Mouse (Mus musculus): ENCODE data around the gene Yipf3.
A peak's percentile ranks its signal among the peaks of the same experiment; 100 is the strongest.

Yipf3 gene

GRCm38 (mm10) chr17:46247512-46248188, at the start of gene Yipf3, which contains the start of gene Polr1c:
Gene Yipf3, plus strand, starts transcription at chr17:46248080.
Gene Polr1c, minus strand, starts transcription at chr17:46248054.
- DNase-seq (ENCODE audit: low spot score) = peak; percentile 88

- no peak for DNase-seq (ENCODE audit: low spot score)
These were observed 46.7 kb upstream of the Yipf3 start for GRCm38 (mm10) chr17:46201151-46201550.

DNA sequence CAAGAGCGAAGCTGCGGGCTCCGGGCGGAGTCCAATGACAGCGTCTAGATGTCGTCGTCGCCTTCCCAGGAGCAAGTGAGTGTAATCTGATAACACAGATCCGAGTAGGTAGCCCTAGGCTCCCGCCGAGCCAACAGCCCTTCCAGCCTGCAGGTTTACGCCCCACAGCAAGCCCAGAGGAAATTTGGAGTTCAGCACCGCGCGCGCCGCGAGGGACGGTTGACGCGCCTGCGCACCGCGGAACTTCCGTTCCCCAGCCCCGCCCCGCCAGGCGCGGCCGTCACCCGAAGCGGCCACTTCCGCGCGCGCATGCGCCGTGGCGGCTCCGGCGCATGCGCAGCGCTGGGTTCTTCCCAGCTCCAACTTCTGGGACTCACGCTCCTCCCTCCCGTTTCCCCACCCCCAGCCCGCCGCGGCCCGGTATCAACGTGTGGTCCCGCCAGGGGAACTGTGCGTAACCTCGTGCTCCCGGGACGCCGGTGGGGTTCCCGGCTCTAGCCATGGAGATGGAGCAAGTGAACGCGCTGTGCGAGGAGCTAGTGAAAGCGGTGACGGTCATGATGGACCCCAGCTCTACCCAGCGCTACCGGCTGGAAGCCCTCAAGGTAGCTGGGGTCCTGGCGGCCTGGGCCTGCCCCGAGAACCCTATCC, 45.3 kb upstream of the Yipf3 start, which contains the start of the genes Polh and Xpo5:
Polh (minus strand) TSS at position 225 of the 651 bp plus-strand sequence.
Xpo5 (plus strand) TSS at position 362 of the 651 bp plus-strand sequence.
- peak; percentile 86 for DNase-seq (ENCODE audit: low spot score)

GRCm38 (mm10) chr17:46203078-46203477, 44.8 kb upstream of the Yipf3 start:
- no peak for DNase-seq (ENCODE audit: low spot score)

DNA sequence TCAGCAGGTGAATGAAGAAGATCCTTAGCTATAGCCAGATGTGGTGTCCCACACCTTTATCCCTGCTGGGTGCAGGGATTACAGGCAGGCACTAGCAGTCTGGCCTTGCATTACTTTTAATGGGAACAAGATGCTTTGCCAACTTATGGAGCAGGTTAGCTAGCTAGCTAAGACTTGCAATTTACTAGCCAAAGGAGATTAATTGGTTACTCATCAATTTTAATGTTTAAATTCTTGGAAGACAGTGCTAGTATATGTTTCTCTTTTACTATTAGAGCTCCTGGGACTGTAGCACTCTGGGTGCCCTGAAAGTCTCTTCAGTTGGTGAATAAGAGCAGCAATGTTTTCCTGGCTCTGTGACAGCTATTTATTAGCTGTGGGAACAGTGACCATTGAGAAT, 41.2 kb upstream of the Yipf3 start:
- DNase-seq (ENCODE audit: low spot score) = no peak

GRCm38 (mm10) chr17:46210550-46210949, 37.3 kb upstream of the Yipf3 start:
- no peak for DNase-seq (ENCODE audit: low spot score)

DNA sequence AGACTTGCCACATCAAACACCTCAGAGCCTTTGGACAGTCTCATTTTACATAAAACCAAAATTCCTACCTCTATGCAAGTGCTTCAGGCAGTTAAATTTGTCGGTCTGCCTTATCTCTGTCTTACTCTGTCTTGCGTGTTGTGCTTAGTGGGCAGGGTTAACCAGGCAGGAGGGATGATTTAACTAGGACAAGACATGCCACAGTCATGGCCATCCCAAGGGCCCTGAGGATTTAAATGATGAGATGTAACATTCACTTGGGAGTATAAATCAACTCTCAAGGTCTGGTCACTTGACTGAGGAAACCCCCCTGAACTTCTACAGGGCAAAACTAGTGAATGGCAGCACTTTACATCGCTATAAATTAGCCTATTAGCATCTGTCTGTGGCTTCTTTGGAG, 26.3 kb upstream of the Yipf3 start:
- DNase-seq (ENCODE audit: low spot score) = no peak

DNA sequence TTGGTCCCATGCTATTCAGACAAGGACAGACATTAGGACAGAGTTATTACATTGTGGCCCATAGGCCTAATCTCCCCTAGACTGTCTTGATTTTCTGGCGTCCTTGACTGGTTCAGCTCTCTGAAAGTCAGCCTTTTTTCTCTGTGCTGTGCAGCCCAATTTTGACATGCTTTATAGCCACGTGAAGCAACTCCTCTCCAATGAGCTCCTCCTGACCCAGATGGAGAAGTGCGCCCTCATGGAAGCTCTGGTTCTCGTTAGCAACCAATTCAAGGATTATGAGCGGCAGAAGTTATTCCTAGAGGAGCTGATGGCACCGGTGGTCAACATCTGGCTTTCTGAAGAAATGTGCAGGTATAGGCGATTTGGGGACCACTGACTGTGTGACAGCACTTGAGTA, 20.3 kb upstream of the Yipf3 start:
- no peak for DNase-seq (ENCODE audit: low spot score)

DNA sequence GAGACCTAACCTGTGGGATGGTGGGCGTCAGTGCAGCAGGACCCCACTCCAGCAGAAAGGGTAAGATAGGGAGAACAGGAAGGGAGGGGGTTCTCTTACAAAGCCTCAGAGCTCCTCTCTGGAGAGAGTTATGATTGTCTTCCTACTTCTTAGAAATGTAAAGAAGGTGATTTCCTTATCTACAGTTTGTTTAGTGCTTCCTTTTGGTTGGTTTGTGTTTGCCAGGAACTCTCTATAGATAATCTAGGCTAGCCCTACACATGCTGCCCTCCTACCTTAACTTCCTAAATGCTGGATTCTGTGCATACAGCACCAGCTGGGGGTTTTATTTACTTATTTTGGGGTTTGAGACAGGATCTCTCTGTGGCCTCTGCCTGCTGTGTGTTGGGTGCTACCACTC, 11.8 kb upstream of the Yipf3 start:
- no peak for DNase-seq (ENCODE audit: low spot score)

DNA sequence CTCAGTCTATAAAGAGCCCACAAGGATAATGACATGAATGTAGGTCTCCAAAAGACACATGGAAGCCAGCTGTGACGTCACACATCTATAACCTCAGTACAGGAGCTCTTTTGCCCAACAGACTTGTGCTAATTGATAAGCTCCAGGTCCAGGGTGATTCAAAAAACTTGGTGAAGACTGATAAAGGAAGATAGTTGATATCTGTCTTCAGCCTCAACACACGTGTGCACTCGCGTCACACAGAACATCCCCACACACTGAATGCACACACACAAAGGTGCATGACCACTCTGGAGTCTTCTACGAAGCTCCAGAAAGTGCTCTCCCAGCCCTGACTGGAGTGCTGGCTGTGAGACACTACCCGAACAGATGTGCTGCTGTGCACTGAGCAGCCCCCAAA, 10.8 kb upstream of the Yipf3 start:
- no peak for DNase-seq (ENCODE audit: low spot score)

DNA sequence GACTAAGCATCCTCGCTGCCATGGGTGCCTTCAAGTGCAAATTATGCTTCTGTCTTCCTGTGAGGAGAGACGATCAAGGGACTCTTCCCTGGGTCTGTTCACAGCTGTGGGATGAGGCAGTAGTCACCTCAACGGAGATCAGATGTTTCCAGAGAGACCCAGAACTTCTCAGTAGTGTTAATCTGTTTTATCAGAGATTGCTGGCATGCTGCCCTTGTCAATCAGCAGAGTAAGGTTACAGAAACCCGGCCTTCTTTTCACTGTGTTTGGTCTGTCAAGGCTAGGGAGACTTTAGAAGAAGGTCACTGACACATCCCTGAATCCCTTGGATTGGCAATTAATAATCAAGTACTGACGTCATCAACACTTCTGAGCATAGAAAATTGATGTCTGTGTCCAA, 10.4 kb upstream of the Yipf3 start:
- no peak for DNase-seq (ENCODE audit: low spot score)

GRCm38 (mm10) chr17:46239516-46240114, 8.3 kb upstream of the Yipf3 start:
- no peak for DNase-seq (ENCODE audit: low spot score)

GRCm38 (mm10) chr17:46241471-46241870, 6.4 kb upstream of the Yipf3 start:
- no peak for DNase-seq (ENCODE audit: low spot score)

- DNase-seq (ENCODE audit: low spot score) = no peak
These were observed 5.6 kb upstream of the Yipf3 start for GRCm38 (mm10) chr17:46242274-46242673.

- no peak for DNase-seq (ENCODE audit: low spot score)
These were observed 4.9 kb upstream of the Yipf3 start for GRCm38 (mm10) chr17:46242993-46243392.

GRCm38 (mm10) chr17:46243624-46244023, 4.3 kb upstream of the Yipf3 start:
- no peak for DNase-seq (ENCODE audit: low spot score)

- no peak for DNase-seq (ENCODE audit: low spot score)
These were observed 3.3 kb upstream of the Yipf3 start for GRCm38 (mm10) chr17:46244579-46244978.

- no peak for DNase-seq (ENCODE audit: low spot score)
These were observed 276 bp downstream of the Yipf3 start for GRCm38 (mm10) chr17:46248189-46248522.

DNA sequence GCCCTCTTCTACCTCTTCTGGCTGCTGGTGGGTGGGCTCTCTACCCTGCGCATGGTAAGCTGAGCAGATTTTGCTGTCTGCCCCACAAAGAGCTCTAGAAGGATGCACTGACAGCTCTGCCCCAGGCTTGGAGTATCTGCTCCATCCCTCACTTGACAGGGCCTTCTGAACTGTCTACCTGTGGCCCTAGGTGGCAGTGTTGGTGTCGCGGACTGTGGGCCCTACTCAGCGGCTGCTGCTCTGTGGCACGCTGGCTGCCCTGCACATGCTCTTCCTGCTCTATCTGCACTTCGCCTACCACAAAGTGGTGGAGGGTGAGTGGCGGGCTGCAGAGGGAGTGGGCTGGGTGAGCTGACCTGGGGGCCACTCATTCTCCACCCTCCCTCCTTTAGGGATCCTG, 3.3 kb downstream of the Yipf3 start:
- DNase-seq (ENCODE audit: low spot score) = no peak

- DNase-seq (ENCODE audit: low spot score) = no peak
These were observed 4.9 kb downstream of the Yipf3 start for GRCm38 (mm10) chr17:46252571-46253451.

- DNase-seq (ENCODE audit: low spot score) = peak; percentile 85
These were observed 5.7 kb downstream of the Yipf3 start, which contains the start of gene Lrrc73 for GRCm38 (mm10) chr17:46253452-46254084. Gene Lrrc73, plus strand, starts transcription at chr17:46253531.

- DNase-seq (ENCODE audit: low spot score) = no peak
These were observed 6.2 kb downstream of the Yipf3 start for GRCm38 (mm10) chr17:46254106-46254505.
